Mouse (Mus musculus): ENCODE results near the gene Syt14. TPM values are rescaled to one million over a fixed set of nuclear protein-coding genes. Genes with fewer than 3 reads are reported as not detected.

Syt14 gene
- total RNA-seq, 2 experiments from 2014 or later, result 0.12 to 0.15 TPM

DNA sequence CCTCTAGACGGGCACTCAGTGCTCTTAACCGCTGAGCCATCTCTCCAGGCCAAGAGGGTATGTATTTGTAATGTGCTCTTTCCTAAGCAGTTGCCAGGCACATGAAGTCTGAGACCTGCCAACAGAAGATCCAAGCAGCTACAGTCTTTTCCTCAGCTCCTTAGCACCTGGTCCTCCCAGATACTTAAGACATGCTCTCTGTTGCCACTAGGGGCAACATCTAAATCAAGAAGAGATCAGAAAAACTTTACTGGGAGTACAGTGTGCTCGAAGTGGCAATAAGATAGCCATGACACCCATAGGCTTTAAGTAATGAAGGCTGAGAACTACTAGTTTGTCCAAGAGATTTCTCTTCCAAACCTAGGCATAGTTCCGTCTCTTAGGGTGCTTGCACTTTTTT, 155.4 kb downstream of the Syt14 start:
- no peak for DNase-seq
- intact Hi-C loops (cut with DNase I), result loop anchor here (5.0 kb wide), 1 partner anchor 93 kb away; no protein-coding TSS in a partner anchor

GRCm38 (mm10) chr1:192879086-192879580, 156.4 kb downstream of the Syt14 start:
- no peak for DNase-seq
- intact Hi-C loops (cut with DNase I), result no loop called here

DNA sequence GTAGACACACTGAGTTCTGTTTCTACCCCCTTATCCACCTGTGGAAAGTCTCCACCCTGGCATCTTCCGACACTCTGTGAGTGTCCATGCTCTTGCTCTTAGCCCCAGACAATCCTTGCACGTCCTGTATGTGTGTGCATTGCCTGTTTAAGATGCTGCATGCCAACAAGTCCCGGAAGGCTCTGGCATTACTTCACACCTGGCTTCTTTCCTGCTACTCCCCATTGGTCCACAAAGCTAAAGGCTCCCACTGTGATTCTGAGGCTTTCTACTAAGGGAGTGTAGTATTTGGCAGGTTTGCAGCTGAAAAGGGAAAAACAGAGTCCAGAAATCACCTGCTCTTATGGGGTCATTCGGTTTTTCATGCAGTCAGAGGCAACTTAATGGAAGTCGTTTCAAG, 162.7 kb downstream of the Syt14 start:
- intact Hi-C loops (cut with DNase I), result no loop called here
- peak in 1 of 2 experiments; percentile 16 for DNase-seq

- intact Hi-C loops (cut with DNase I), result no loop called here
Measured at GRCm38 (mm10) chr1:192869761-192870160, 165.8 kb downstream of the Syt14 start.

DNA sequence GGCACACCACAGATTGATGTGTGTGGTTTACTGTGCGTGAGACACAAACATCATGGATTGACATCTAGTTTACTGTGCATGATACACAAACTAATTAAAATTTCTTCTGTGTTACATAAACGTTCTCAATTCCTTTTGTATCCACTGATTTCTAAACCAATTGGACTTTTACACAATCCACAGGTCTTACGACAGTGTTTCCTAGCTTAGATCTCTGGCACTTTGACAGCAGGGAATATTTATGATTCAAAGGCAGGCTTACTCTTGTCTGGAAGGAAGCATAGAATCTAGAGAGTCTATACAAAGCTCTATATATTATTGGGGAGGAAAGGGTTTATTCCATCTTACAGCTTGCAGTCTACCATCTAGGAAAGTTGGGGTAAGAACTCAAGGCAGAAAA, 171.1 kb downstream of the Syt14 start:
- no peak for DNase-seq
- intact Hi-C loops (cut with DNase I), result no loop called here

More at GRCm38 (mm10) chr1:192869761-192870160, 165.8 kb downstream of the Syt14 start:
- no peak for DNase-seq

GRCm38 (mm10) chr1:192861305-192861960, 174.1 kb downstream of the Syt14 start:
- no peak for DNase-seq
- intact Hi-C loops (cut with DNase I), result no loop called here

DNA sequence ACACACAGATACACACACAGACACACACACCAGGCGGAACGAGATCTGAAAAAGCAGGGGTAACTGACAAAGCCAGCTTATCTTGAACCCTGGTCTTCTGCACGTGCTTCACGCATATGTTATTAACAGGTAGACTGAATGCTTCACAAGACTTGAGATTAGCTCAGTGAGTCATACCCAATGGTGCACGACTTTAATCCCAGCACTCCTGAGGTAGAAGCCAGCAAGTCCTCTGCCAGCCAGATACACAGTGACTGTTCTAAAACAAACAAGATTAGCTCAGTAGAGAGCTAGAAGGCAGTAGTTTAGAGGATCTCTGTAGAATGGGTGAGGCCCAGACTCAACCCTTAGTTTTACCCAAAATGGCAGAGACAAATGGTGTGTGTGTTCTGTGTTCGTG, 175.3 kb downstream of the Syt14 start:
- intact Hi-C loops (cut with DNase I), result no loop called here
- DNase-seq, result no peak

- DNase-seq, result no peak
- intact Hi-C loops (cut with DNase I), result no loop called here
Measured at GRCm38 (mm10) chr1:192857582-192857981, 178.0 kb downstream of the Syt14 start.

GRCm38 (mm10) chr1:192856931-192857330, 178.6 kb downstream of the Syt14 start:
- intact Hi-C loops (cut with DNase I), result no loop called here
- DNase-seq, result no peak

GRCm38 (mm10) chr1:192856411-192856810, 179.2 kb downstream of the Syt14 start:
- intact Hi-C loops (cut with DNase I), result no loop called here
- no peak for DNase-seq

GRCm38 (mm10) chr1:192855474-192856230, 179.9 kb downstream of the Syt14 start, which contains the start of gene Sertad4:
TSS of gene Sertad4 (minus strand) at chr1:192855756.
- peak; percentile 69 to 73 for DNase-seq
- intact Hi-C loops (cut with DNase I), result loop anchor here (2.0 kb wide), 2 partner anchors 33 to 71 kb away; no protein-coding TSS in a partner anchor

DNA sequence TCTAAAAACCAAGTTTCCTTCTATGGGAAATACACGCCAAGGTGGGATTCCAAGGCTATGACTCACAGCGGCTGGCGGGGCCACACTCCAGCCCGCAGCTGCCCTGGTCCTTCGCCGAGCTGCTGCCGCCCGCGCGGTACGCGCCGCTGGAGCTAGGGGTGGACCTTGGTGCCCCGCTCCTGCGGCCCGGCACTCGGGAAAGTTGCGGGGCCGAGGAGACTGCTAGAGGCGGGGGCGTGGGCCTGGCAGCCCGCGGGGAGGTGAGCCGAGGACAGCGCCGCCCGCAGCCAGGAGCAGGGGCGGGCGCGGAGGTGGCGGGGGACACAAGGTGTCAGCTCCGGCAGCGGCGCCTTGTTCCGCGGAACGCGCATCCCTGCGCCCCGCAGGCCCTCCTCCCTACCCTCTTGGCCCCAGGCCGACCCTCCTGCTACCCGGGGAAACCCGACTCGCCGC, 180.7 kb downstream of the Syt14 start:
- intact Hi-C loops (cut with DNase I), result loop anchor here (2.0 kb wide), 2 partner anchors 32 to 70 kb away; no protein-coding TSS in a partner anchor
- peak; percentile 71 to 73 for DNase-seq

GRCm38 (mm10) chr1:192853988-192854818, 181.4 kb downstream of the Syt14 start:
- intact Hi-C loops (cut with DNase I), result loop anchor here (2.0 kb wide), 2 partner anchors 31 to 69 kb away; no protein-coding TSS in a partner anchor
- no peak for DNase-seq

- intact Hi-C loops (cut with DNase I), result no loop called here
- DNase-seq, result no peak
Measured at GRCm38 (mm10) chr1:192853429-192853828, 182.1 kb downstream of the Syt14 start.

GRCm38 (mm10) chr1:192852047-192852446, 183.5 kb downstream of the Syt14 start:
- intact Hi-C loops (cut with DNase I), result no loop called here
- DNase-seq, result no peak

- peak; percentile 84 to 88 for DNase-seq
- intact Hi-C loops (cut with DNase I), result no loop called here
Measured at GRCm38 (mm10) chr1:192851640-192852039, 183.9 kb downstream of the Syt14 start.

DNA sequence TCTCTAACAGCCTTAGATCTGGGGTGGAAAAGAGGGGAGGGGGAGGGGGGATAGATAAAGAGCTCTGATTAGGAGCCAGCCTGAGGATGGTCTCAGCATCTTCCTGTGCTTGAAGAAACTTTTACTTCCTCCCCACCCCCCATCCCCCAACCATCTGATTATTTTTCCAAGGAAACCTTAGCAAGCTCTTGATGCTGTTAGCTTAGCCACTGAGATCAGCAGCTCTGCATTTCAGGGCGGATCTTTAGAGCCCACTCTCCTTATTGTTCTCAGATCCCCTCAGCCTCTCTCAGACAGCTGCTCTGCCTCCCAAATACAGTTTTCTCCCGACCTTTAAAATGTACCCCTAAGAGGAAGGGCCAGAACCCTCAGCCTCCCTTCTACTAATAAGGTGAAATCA, 184.4 kb downstream of the Syt14 start:
- intact Hi-C loops (cut with DNase I), result no loop called here
- DNase-seq, result no peak

- intact Hi-C loops (cut with DNase I), result no loop called here
- DNase-seq, result no peak
Measured at GRCm38 (mm10) chr1:192849616-192850015, 186.0 kb downstream of the Syt14 start.

- intact Hi-C loops (cut with DNase I), result no loop called here
- no peak for DNase-seq
Measured at GRCm38 (mm10) chr1:192847254-192847653, 188.3 kb downstream of the Syt14 start.

Measured in heart, postnatal 10 days (tissue).